Mouse (Mus musculus) C2C12 (cell line): ENCODE measurements around the gene Dennd5b. TPM values are rescaled to one million over a fixed set of nuclear protein-coding genes. Genes with fewer than 3 reads are reported as not detected.

Experiments
- H3K27me3 ChIP-seq: one replicate; pipeline ENCODE4 v1.6.1; 2011; ENCODE audit not compliant: control insufficient read depth, insufficient read depth, insufficient read length
- H3K36me3 ChIP-seq: one replicate; pipeline ENCODE4 v1.6.1; 2011; ENCODE audit not compliant: control insufficient read depth, insufficient read depth
- H3K4me3 ChIP-seq: one replicate; pipeline ENCODE4 v1.5.1; 2011; ENCODE audit warnings: mild to moderate bottlenecking, control low read depth; ENCODE audit not compliant: poor library complexity, insufficient read depth, severe bottlenecking
- H3K79me2 ChIP-seq: one replicate; pipeline ENCODE4 v1.6.1; 2011; ENCODE audit not compliant: control insufficient read depth, insufficient read depth
- H3K79me3 ChIP-seq: one replicate; pipeline ENCODE4 v1.6.1; 2011; ENCODE audit warnings: low read depth, control low read depth
- H3ac ChIP-seq: one replicate; pipeline ENCODE3; 2011; ENCODE audit warnings: low read depth; ENCODE audit not compliant: control insufficient read depth, insufficient read length
- CEBPB ChIP-seq: IDR thresholded peaks from one replicate; pipeline ENCODE4 v1.6.1; 2011; ENCODE audit warnings: low read depth, mild to moderate bottlenecking, control low read depth, moderate library complexity
- CTCF ChIP-seq: IDR thresholded peaks from one replicate; pipeline ENCODE4 v1.5.1; 2011; ENCODE audit not compliant: control insufficient read depth, insufficient read depth, insufficient read length
- FOSL1 ChIP-seq: IDR thresholded peaks from one replicate; pipeline ENCODE4 v1.8.0; 2011; ENCODE audit warnings: mild to moderate bottlenecking, low read length; ENCODE audit not compliant: poor library complexity, insufficient read depth, severe bottlenecking
- MAX ChIP-seq: IDR thresholded peaks from one replicate; pipeline ENCODE4 v1.6.1; 2011; ENCODE audit warnings: mild to moderate bottlenecking, control low read depth
- MYOD1 ChIP-seq: IDR thresholded peaks from one replicate; pipeline ENCODE4 v1.6.1; 2011; ENCODE audit warnings: low read depth; ENCODE audit not compliant: control insufficient read depth, insufficient read length
- MYOG ChIP-seq: IDR thresholded peaks from one replicate; pipeline ENCODE4 v1.6.1; 2011; ENCODE audit not compliant: control insufficient read depth, insufficient read length; ENCODE audit errors: extremely low read depth
- USF1 ChIP-seq: IDR thresholded peaks from one replicate; pipeline ENCODE4 v1.6.1; 2011; ENCODE audit warnings: low read depth, mild to moderate bottlenecking, control low read depth, moderate library complexity
- polyA plus RNA-seq: library from polyadenylated mRNA; unstranded; fragments of >200 nt; fragmentation: generic; extraction: Trizol; gene quantifications from one replicate; pipeline ENCODE4 v1.2.1, GENCODE M21; 2012; ENCODE audit warnings: missing spikeins

Gene Dennd5b
- polyA plus RNA-seq, 1 experiment = 2.6 TPM

- no peaks in the 10 kb centered on the region for H3K79me3 ChIP-seq
- H3K27me3 ChIP-seq = no peaks in the 10 kb centered on the region
- TF ChIP-seq MAX (no peak), FOSL1 (no peak), USF1 (no peak), MYOD1 (no peak), MYOG (no peak), CEBPB (no peak), CTCF (no peak)
- H3K79me2 ChIP-seq = no peaks in the 10 kb centered on the region
- no peaks in the 10 kb centered on the region for H3K36me3 ChIP-seq
- no peak overlapping the region for H3ac ChIP-seq
- H3K4me3 ChIP-seq = no peak overlapping the region
These were observed 141.8 kb downstream of the Dennd5b start for GRCm38 (mm10) chr6:148959540-148960238.

DNA sequence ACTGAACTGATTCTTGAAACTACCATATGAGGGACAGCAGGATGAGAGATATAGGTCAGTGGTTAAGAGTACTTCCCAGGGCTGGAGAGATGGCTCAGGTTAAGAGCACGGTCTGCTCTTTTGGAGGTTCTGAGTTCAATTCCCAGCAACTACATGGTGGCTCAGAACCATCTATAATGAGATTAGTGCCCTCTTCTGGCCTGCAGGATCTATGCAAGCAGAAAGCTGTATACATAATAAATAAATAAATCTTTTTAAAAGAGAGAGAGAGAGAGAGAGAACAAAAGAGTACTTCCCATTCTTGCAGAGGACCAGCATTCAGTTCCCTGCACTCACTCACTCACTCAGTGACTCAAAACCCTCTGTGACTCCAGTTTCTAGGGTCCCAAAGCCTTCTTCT is 142.8 kb downstream of the Dennd5b start:
- no peak for TF ChIP-seq MYOD1
- TF ChIP-seq MAX = no peak
- no peak for TF ChIP-seq CTCF
- no peak for TF ChIP-seq USF1
- no peak for TF ChIP-seq CEBPB
- no peak for TF ChIP-seq MYOG
- no peak for TF ChIP-seq FOSL1
- H3K79me3 ChIP-seq = no peaks in the 10 kb centered on the region
- H3K79me2 ChIP-seq = no peaks in the 10 kb centered on the region
- H3K27me3 ChIP-seq = no peaks in the 10 kb centered on the region
- no peak overlapping the region for H3K4me3 ChIP-seq
- H3ac ChIP-seq = no peak overlapping the region
- no peaks in the 10 kb centered on the region for H3K36me3 ChIP-seq

- no peaks in the 10 kb centered on the region for H3K27me3 ChIP-seq
- no peaks in the 10 kb centered on the region for H3K79me3 ChIP-seq
- TF ChIP-seq MAX = no peak
- no peak overlapping the region for H3ac ChIP-seq
- no peak overlapping the region for H3K4me3 ChIP-seq
- no peaks in the 10 kb centered on the region for H3K79me2 ChIP-seq
- H3K36me3 ChIP-seq = no peaks in the 10 kb centered on the region
These were observed 144.4 kb downstream of the Dennd5b start for GRCm38 (mm10) chr6:148957046-148957445.

DNA sequence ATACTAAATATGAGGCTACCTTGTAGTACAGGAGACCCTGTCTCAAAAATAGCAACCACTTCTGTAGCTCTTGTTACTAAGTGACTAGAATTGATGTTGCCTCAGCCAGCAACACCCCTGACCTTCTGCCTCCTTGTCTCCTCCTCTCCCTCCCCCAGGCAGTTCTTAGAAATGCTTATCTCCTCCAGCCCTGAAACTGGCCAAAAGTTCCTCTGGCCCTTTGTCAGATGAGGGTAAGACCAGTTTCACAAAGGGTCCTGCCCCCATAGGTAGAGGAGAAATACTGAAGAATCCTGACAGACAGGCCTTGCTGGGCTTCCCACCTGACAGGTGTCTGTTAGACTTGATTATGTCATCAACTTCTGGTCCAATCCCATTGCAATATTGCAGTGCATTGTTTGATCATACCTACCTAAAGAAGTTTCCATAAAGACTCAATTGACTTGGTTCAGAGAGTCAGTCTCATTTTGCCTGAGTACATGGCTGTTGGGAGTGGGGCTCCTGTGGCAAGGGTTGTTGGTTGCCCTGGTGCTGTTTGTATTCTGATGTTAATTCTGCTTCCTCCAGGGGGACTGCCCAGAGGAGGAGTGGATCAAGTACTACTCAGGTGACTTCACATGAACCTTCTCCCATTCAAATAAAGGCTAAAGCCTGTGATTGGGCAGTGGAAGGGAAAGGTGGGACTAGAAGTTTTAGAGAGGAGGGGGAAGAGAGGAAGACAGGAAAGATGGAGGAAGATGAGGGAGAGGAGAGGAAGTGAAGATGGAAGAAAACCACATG is 145.6 kb downstream of the Dennd5b start:
- H3ac ChIP-seq = no peak overlapping the region
- H3K36me3 ChIP-seq = no peaks in the 10 kb centered on the region
- no peaks in the 10 kb centered on the region for H3K27me3 ChIP-seq
- H3K79me3 ChIP-seq = no peaks in the 10 kb centered on the region
- no peaks in the 10 kb centered on the region for H3K79me2 ChIP-seq
- H3K4me3 ChIP-seq = no peak overlapping the region
- TF ChIP-seq USF1 (no peak), MAX (no peak), CTCF (no peak), CEBPB (no peak), FOSL1 (no peak), MYOG (no peak), MYOD1 (no peak)

- Histone ChIP-seq H3ac (no peak overlapping the region), H3K27me3 (no peaks in the 10 kb centered on the region), H3K36me3 (peaks cover 14% of the 10 kb centered on the region), H3K79me2 (peaks cover 44% of the 10 kb centered on the region), H3K4me3 (peak overlapping the region; percentile 34), H3K79me3 (peaks cover 39% of the 10 kb centered on the region)
- TF ChIP-seq CEBPB (no peak), MAX (no peak), USF1 (no peak), MYOD1 (no peak), CTCF (no peak), FOSL1 (no peak), MYOG (no peak)
These were observed 154.5 kb downstream of the Dennd5b start for GRCm38 (mm10) chr6:148946881-148947405.

- peak within 1 kb of the TSS; percentile 59 for H3ac ChIP-seq
- H3K27me3 ChIP-seq = no peaks in the 10 kb centered on the region
- H3K36me3 ChIP-seq = peaks cover 20% of the 10 kb centered on the region
- TF ChIP-seq USF1 = no peak
- peak; percentile 28 for TF ChIP-seq MAX
- H3K4me3 ChIP-seq = peak within 1 kb of the TSS; percentile 95
- H3K79me3 ChIP-seq = peaks cover 44% of the 10 kb centered on the region
- H3K79me2 ChIP-seq = peaks cover 49% of the 10 kb centered on the region
These were observed 155.1 kb downstream of the Dennd5b start, which contains the start of gene Sinhcaf for GRCm38 (mm10) chr6:148946409-148946742. Gene Sinhcaf, minus strand, starts transcription at chr6:148946467.
